Mouse (Mus musculus) E14TG2a.4 (cell line): ENCODE results near the gene Epb41l3.

Source experiments
- CTCF ChIP-seq: conservative IDR thresholded peaks from 2 replicates; pipeline ENCODE4 v1.5.1; 2014; ENCODE audit warnings: low read length
- NANOG ChIP-seq: IDR thresholded peaks from 2 replicates; pipeline ENCODE4 v1.6.1; 2014; ENCODE audit warnings: borderline replicate concordance, low read length, mixed read lengths
- POU5F1 ChIP-seq: IDR thresholded peaks from 2 replicates; pipeline ENCODE4 v1.6.1; 2014; ENCODE audit warnings: low read length, borderline replicate concordance

- TF ChIP-seq CTCF (no peak), NANOG (no peak), POU5F1 (no peak)
Measured at GRCm38 (mm10) chr17:69082316-69082715, 6.8 kb downstream of the Epb41l3 start.
